Mouse (Mus musculus): Measurements from ENCODE around the gene Apol7a. TPM values are rescaled to one million over a fixed set of nuclear protein-coding genes. Genes with fewer than 3 reads are reported as not detected.

Gene Apol7a
- polyA plus RNA-seq, 1 experiment from 2014 or later: not detected

DNA sequence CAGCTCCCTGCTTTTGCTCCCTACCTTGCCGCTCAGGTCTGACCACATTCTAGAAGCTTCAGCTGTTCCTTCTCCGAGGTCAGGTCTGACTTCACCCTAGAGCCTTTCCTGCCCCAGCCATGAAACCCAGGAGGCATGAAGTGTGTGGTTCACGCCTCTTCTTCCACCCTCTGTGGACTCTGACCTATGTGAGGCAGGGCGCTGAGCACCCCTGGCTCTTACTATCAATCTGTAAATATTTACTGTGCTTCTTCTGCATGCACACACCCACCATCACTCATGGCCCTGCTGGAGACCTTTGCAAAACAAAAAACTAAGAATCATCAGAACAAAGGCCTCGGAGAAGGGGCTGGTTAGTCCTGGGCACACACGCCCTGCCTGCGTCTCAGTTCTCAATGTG, 60.5 kb downstream of the Apol7a start:
- Histone ChIP-seq H3K4me3 (no peak overlapping the region), H3K27me3 (ENCODE audit: low read depth, poor library complexity, severe bottlenecking) (no peaks in the 10 kb centered on the region), H3K36me3 (no peaks in the 10 kb centered on the region), H3K9me3 (replicated peaks) (0 out of 2 replicates have a peak, but pooled peaks cover 3% of the 10 kb centered on the region), H3K4me1 (peaks cover 49% of the 10 kb centered on the region), H3K27ac (peak overlapping the region; percentile 53)
- no peak for DNase-seq (ENCODE audit: low spot score)
- WGBS: 78% methylated on average over 7 of the region's 7 CpGs

Other genes with a start within 250 kb of the Apol7a start
- gene Rbfox2, start 92.1 kb downstream of the Apol7a start, polyA plus RNA-seq (2016; fragmentation: Nextera tagmentation; extraction: Ambion mirVana): 45.8 and 62.6 TPM in 2 replicates
- gene Apol9a, start 12.0 kb upstream of the Apol7a start, polyA plus RNA-seq (2016; fragmentation: Nextera tagmentation; extraction: Ambion mirVana): not detected in 2 replicates
- gene Apol7b, start 48.4 kb upstream of the Apol7a start, polyA plus RNA-seq (2016; fragmentation: Nextera tagmentation; extraction: Ambion mirVana): not detected in 2 replicates
- gene Apol10a, start 77.9 kb upstream of the Apol7a start, polyA plus RNA-seq (2016; fragmentation: Nextera tagmentation; extraction: Ambion mirVana): not detected in 2 replicates
- gene Apol11a, start 109.2 kb upstream of the Apol7a start, polyA plus RNA-seq (2016; fragmentation: Nextera tagmentation; extraction: Ambion mirVana): not detected in 2 replicates
- not detected in 2 replicates for gene Apol7c, start 134.2 kb upstream of the Apol7a start, polyA plus RNA-seq (2016; fragmentation: Nextera tagmentation; extraction: Ambion mirVana)
- not detected in 2 replicates for gene 1700025B11Rik, start 162.8 kb upstream of the Apol7a start, polyA plus RNA-seq (2016; fragmentation: Nextera tagmentation; extraction: Ambion mirVana)
- 0.14 TPM in 1 of 2 replicates, not detected in the other for gene Apol10b, start 197.0 kb upstream of the Apol7a start, polyA plus RNA-seq (2016; fragmentation: Nextera tagmentation; extraction: Ambion mirVana)
- gene Gm36245, start 200.1 kb upstream of the Apol7a start, polyA plus RNA-seq (2016; fragmentation: Nextera tagmentation; extraction: Ambion mirVana): not detected in 2 replicates
- gene Apol11b, start 244.2 kb upstream of the Apol7a start, polyA plus RNA-seq (2016; fragmentation: Nextera tagmentation; extraction: Ambion mirVana): not detected in 2 replicates

Data from limb, embryonic 10.5 days (tissue).